Mouse (Mus musculus) G1E (cell line): Measurements from ENCODE around the gene Snx33.

Experiments
- CTCF ChIP-seq: IDR thresholded peaks from 2 replicates; pipeline ENCODE4 v1.5.1; 2012; ENCODE audit warnings: low read depth, low read length, inconsistent platforms, mixed read lengths
- GATA1 ChIP-seq: IDR thresholded peaks from 2 replicates; pipeline ENCODE4 v1.6.1; 2012; ENCODE audit warnings: borderline replicate concordance, low read length, inconsistent platforms, mixed read lengths

- TF ChIP-seq GATA1 = no peak
- no peak for TF ChIP-seq CTCF
These were observed 44.7 kb downstream of the Snx33 start for GRCm38 (mm10) chr9:56883470-56883869.
